Mouse (Mus musculus): Measurements from ENCODE around the gene Wdr60. TPM values are rescaled to one million over a fixed set of nuclear protein-coding genes. Genes with fewer than 3 reads are reported as not detected.

The Wdr60 gene
- polyA plus RNA-seq, 1 experiment = 7.7 TPM

DNA sequence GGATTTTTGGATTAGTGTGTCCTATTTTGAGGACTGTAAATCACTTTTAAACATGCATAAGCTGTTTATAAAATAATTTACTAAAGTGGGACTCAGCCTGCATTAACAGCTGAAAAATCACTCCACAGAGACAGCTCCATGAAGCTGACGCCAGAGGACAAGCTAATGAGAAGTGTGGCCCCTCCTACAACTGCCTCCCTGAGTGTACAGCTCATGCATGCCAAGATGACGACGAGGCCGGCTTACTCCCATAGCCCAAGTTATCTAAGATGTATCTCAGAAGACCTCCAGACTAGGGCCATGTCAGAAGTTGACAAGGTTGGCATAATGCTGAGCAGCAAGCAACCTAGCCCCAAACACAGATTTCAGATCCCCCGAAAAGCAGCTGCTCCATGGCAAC, 103.6 kb downstream of the Wdr60 start:
- TF ChIP-seq POLR2A (IDR thresholded peaks at IDR 0.05; ENCODE audit: borderline replicate concordance, low read depth, low read length) (no peak), CTCF (IDR thresholded peaks at IDR 0.05; ENCODE audit: low read depth, low read length) (no peak)
- Histone ChIP-seq H3K4me1 (ENCODE audit: control insufficient read depth, insufficient read depth, low read length) (0 out of 2 replicates have a peak, but pooled peaks cover 2% of the 10 kb centered on the region), H3K4me3 (ENCODE audit: insufficient read depth, low read length) (no peak overlapping the region), H3K27ac (ENCODE audit: insufficient read depth, low read depth, low read length) (no peak overlapping the region)

DNA sequence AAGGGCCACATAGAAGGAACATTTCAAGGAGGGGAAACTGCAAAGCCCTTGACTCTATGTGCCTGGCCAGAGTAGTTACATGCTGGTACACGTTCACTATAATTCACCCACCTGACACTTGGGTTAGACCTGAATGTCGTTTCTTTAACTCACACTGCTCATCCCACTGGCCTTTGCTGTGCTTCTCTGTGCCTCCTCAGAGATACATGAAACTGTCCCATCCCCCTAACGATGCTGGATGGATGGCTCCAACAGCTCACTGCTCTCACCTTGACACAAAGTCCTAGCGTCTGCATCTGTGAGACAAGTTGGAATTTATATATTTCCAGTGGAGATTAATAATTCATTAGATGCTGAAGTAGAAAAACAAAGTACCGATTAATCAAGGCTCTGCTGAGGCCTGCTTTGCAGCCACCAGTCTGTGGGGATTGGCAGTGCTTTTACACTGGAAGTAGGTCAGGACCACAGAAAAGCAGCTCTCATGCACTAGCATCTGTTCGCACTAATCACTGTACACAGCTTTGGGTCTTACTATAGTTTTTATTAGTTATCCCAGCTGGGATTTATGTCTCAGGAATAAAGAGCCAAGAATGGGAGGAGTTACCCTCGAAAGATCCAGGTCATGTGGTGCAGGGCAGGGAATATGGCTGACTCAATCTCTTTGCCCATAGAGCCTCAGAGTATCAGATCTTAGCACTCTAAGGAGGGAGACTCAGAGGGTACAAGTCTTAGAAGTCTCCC, 105.9 kb downstream of the Wdr60 start:
- Histone ChIP-seq H3K4me3 (ENCODE audit: insufficient read depth, low read length) (no peak overlapping the region), H3K4me1 (ENCODE audit: control insufficient read depth, insufficient read depth, low read length) (0 out of 2 replicates have a peak, but pooled peaks cover 2% of the 10 kb centered on the region), H3K27ac (ENCODE audit: insufficient read depth, low read depth, low read length) (no peak overlapping the region)
- no peak for TF ChIP-seq CTCF (IDR thresholded peaks at IDR 0.05; ENCODE audit: low read depth, low read length)
- no peak for TF ChIP-seq POLR2A (IDR thresholded peaks at IDR 0.05; ENCODE audit: borderline replicate concordance, low read depth, low read length)

Other genes starting within 250 kb of the Wdr60 start
- gene Zfp386, start 215.3 kb downstream of the Wdr60 start, polyA plus RNA-seq (2012; ENCODE audit: insufficient read depth, insufficient read length, missing spikeins) = 26.1 and 29.5 TPM in 2 replicates
- not detected in 2 replicates for gene Vipr2, start 185.3 kb downstream of the Wdr60 start, polyA plus RNA-seq (2012; ENCODE audit: insufficient read depth, insufficient read length, missing spikeins)
- gene Gm11027, start 12.4 kb upstream of the Wdr60 start, polyA plus RNA-seq (2012; ENCODE audit: insufficient read depth, insufficient read length, missing spikeins) = not detected in 2 replicates
- gene Esyt2, start 18.2 kb upstream of the Wdr60 start, polyA plus RNA-seq (2012; ENCODE audit: insufficient read depth, insufficient read length, missing spikeins) = 26.4 and 34.0 TPM in 2 replicates
- 73.4 and 77.4 TPM in 2 replicates for gene Ncapg2, start 142.4 kb upstream of the Wdr60 start, polyA plus RNA-seq (2012; ENCODE audit: insufficient read depth, insufficient read length, missing spikeins)
- not detected in 2 replicates for gene Ptprn2, start 222.7 kb upstream of the Wdr60 start, polyA plus RNA-seq (2012; ENCODE audit: insufficient read depth, insufficient read length, missing spikeins)

All from bone marrow macrophage, adult 2 months (primary cell).